Comparison of ENCODE assay signal across 39 mouse cellular contexts in the genomic region with DNA sequence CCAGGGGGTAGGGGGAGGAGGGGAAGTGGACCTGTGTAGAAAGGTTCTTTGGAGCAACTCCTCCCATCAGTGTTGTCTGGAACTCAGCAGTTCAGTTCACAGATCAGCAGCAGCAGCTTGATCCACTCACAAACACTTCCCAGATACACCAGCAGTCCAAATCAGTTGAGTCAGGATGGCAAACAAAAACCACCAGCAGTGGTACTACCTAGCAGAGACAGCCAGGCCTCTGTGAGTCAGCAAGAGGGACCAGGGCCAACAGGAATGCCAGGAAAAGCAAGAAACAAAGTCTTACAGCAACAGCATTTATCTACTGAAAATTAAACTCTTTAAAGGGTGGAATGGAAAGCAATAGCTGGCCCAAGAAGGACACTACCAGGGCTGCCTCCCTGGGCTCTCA. TPM values are rescaled to one million over a fixed set of nuclear protein-coding genes. Genes with fewer than 3 reads are reported as not detected.
A peak's percentile ranks its signal among the peaks of the same experiment; 100 is the strongest.
DNase-seq lines count a peak whose midpoint lies in the region; ATAC-seq and TF ChIP-seq lines count a peak whose summit lies in the region.
"Had no signal": no experiment of that assay in that cellular context is flagged by ENCODE, and none has a peak within 500 bp of the region (broad histone marks: within the 10 kb centered on the region; RNA-seq: fewer than 3 reads in every experiment).

No protein-coding gene starts in this region.

- no peaks in the 10 kb centered on the region for H3K36me3 ChIP-seq in hindbrain, embryonic 13.5 days
- H3K36me3 ChIP-seq: embryonic facial prominence, embryonic 10.5 days; embryonic facial prominence, embryonic 15.5 days; heart, embryonic 12.5 days; hindbrain, embryonic 15.5 days; kidney, embryonic 15.5 days; limb, embryonic 10.5 days; limb, embryonic 15.5 days; liver, embryonic 13.5 days; midbrain, embryonic 13.5 days; neural tube, embryonic 13.5 days had no signal

- no peak overlapping the region for H3K27ac ChIP-seq in left cerebral cortex, adult 2 months
- no peak overlapping the region for H3K27ac ChIP-seq in hindbrain, embryonic 13.5 days
- H3K27ac ChIP-seq: embryonic facial prominence, embryonic 10.5 days; embryonic facial prominence, embryonic 15.5 days; forebrain, embryonic 13.5 days; gastrocnemius, adult 2 months; heart, adult 2 months; hindbrain, embryonic 15.5 days; kidney, embryonic 15.5 days; limb, embryonic 10.5 days; limb, embryonic 15.5 days; liver, embryonic 13.5 days; macrophage; midbrain, embryonic 13.5 days; neural tube, embryonic 13.5 days had no signal

- no peak overlapping the region for H3K4me3 ChIP-seq in left cerebral cortex, adult 2 months
- H3K4me3 ChIP-seq in hindbrain, embryonic 13.5 days = no peak overlapping the region
- H3K4me3 ChIP-seq: embryonic facial prominence, embryonic 10.5 days; embryonic facial prominence, embryonic 15.5 days; forebrain, embryonic 13.5 days; gastrocnemius, adult 2 months; heart, adult 2 months; heart, embryonic 12.5 days; hindbrain, embryonic 15.5 days; kidney, embryonic 15.5 days; limb, embryonic 10.5 days; limb, embryonic 15.5 days; liver, embryonic 13.5 days; midbrain, embryonic 13.5 days; neural tube, embryonic 13.5 days had no signal

- no peak; the same call in 1 of the 2 replicates for TF ChIP-seq CTCF in left cerebral cortex, adult 2 months (IDR thresholded peaks at IDR 0.05)

- no peaks in the 10 kb centered on the region for H3K4me1 ChIP-seq in hindbrain, embryonic 13.5 days (replicated peaks)
- H3K4me1 ChIP-seq: embryonic facial prominence, embryonic 10.5 days; embryonic facial prominence, embryonic 15.5 days; forebrain, embryonic 13.5 days; heart, embryonic 12.5 days; hindbrain, embryonic 15.5 days; kidney, embryonic 15.5 days; limb, embryonic 10.5 days; limb, embryonic 15.5 days; liver, embryonic 13.5 days; midbrain, embryonic 13.5 days; neural tube, embryonic 13.5 days had no signal

- H3K27me3 ChIP-seq in hindbrain, embryonic 13.5 days = no peaks in the 10 kb centered on the region
- H3K27me3 ChIP-seq: embryonic facial prominence, embryonic 15.5 days; forebrain, embryonic 13.5 days; hindbrain, embryonic 15.5 days; kidney, embryonic 15.5 days; limb, embryonic 15.5 days; liver, embryonic 13.5 days; midbrain, embryonic 13.5 days; neural tube, embryonic 13.5 days had no signal

- ATAC-seq in hindbrain, embryonic 13.5 days (ENCODE audit: low FRiP score) = no peak
- ATAC-seq: CD4-positive, CD25-positive, alpha-beta regulatory T cell, adult 4 months; forebrain, embryonic 13.5 days; inflammation-experienced regulatory T-cells, adult 6 months; lung, postnatal 0 days; midbrain, embryonic 13.5 days had no signal

- no peak overlapping the region for H3K4me2 ChIP-seq in hindbrain, embryonic 13.5 days
- H3K4me2 ChIP-seq: embryonic facial prominence, embryonic 15.5 days; forebrain, embryonic 13.5 days; heart, embryonic 12.5 days; hindbrain, embryonic 15.5 days; kidney, embryonic 15.5 days; limb, embryonic 15.5 days; liver, embryonic 13.5 days; midbrain, embryonic 13.5 days; neural tube, embryonic 13.5 days had no signal

- intact Hi-C loops in left cerebral cortex, adult 2 months (cut with DNase I) = no loop called here

- H3K9ac ChIP-seq in hindbrain, embryonic 13.5 days = no peak overlapping the region
- H3K9ac ChIP-seq: embryonic facial prominence, embryonic 15.5 days; forebrain, embryonic 13.5 days; heart, embryonic 12.5 days; hindbrain, embryonic 15.5 days; kidney, embryonic 15.5 days; limb, embryonic 15.5 days; liver, embryonic 13.5 days; midbrain, embryonic 13.5 days; neural tube, embryonic 13.5 days had no signal

- H3K9me3 ChIP-seq in hindbrain, embryonic 13.5 days = no peaks in the 10 kb centered on the region
- H3K9me3 ChIP-seq: embryonic facial prominence, embryonic 10.5 days; embryonic facial prominence, embryonic 15.5 days; forebrain, embryonic 13.5 days; heart, embryonic 12.5 days; hindbrain, embryonic 15.5 days; kidney, embryonic 15.5 days; limb, embryonic 10.5 days; limb, embryonic 15.5 days; liver, embryonic 13.5 days; midbrain, embryonic 13.5 days; neural tube, embryonic 13.5 days had no signal

- DNase-seq in adrenal gland, adult 2 months = peak; percentile 42
- DNase-seq in adrenal gland, adult 8-10 months = no peak
- peak; percentile 31 to 41 for DNase-seq in left cerebral cortex, adult 18-20 months (ENCODE audit: low spot score in 2 of 2)
- no peak for DNase-seq in left cerebral cortex, adult 2 months (ENCODE audit: extremely low spot score in 1 of 2, low spot score in 2 of 2)
- DNase-seq in 3134 (ENCODE audit: extremely low read depth, insufficient read length, low spot score) = peak; percentile 30
- DNase-seq in adrenal gland, postnatal 36 days = peak; percentile 16 to 52
- DNase-seq: cerebellum, adult 8-10 months; cerebellum, postnatal 25 days; gastrocnemius, adult 2 months; gastrocnemius, postnatal 36 days; heart, adult 2 months; kidney, adult 11 months; kidney, postnatal 25 days; liver, embryonic 13.5 days; lung, adult 18-20 months; thymus, postnatal 4 days had no signal

RNA-seq across cellular contexts. Expression of gene BC051142, which starts 29.0 kb away (rescaled TPM):
- total RNA-seq in adrenal gland, adult 2 months (2021) = 1 to 10 TPM; 2.1 to 2.5 TPM
- polyA plus RNA-seq in adrenal gland, adult 2 months (2012; rRNA removed) = 0.74 and 1.1 TPM in 2 replicates
- 1 to 10 TPM; 1.7 to 8.6 (median 5.6) TPM for total RNA-seq in adrenal gland, adult 8-10 months (2022)
- total RNA-seq in left cerebral cortex, adult 18-20 months (2021) = 1 to 10 TPM; 2.1 to 4.4 TPM
- total RNA-seq in left cerebral cortex, adult 2 months (2021) = 1 to 10 TPM; 2.5 to 4.4 TPM
- 1 to 10 TPM; 1.2 to 1.8 TPM for total RNA-seq in adrenal gland, postnatal 36 days (2021)
- polyA plus RNA-seq in hindbrain, embryonic 13.5 days (2015; fragmentation: Nextera tagmentation; extraction: Ambion mirVana) = 3.6 and 4.1 TPM in 2 replicates
- total RNA-seq: gastrocnemius, postnatal 36 days; heart, adult 2 months had no signal
- polyA plus RNA-seq: heart, embryonic 12.5 days had no signal

RNA-seq across cellular contexts. Expression of gene Btnl4, which starts 49.5 kb away (rescaled TPM):
- not detected for total RNA-seq in adrenal gland, adult 2 months (2021)
- polyA plus RNA-seq in adrenal gland, adult 2 months (2012; rRNA removed) = 0.06 TPM in 2 replicates
- not detected for total RNA-seq in adrenal gland, adult 8-10 months (2022)
- not detected for total RNA-seq in left cerebral cortex, adult 18-20 months (2021)
- not detected for total RNA-seq in left cerebral cortex, adult 2 months (2021)
- not detected for total RNA-seq in adrenal gland, postnatal 36 days (2021)
- polyA plus RNA-seq in hindbrain, embryonic 13.5 days (2015; fragmentation: Nextera tagmentation; extraction: Ambion mirVana) = not detected in 2 replicates
- total RNA-seq: gastrocnemius, adult 2 months; gastrocnemius, postnatal 36 days; heart, adult 2 months; hematopoietic stem cell, adult 5-6 weeks; layer of hippocampus, adult 18-20 months; layer of hippocampus, postnatal 10 days; left cerebral cortex, adult 8-10 months; megakaryocyte-erythroid progenitor cell, adult 5-6 weeks had no signal
- polyA plus RNA-seq: CD4-positive, CD25-positive, alpha-beta regulatory T cell, adult 4 months; embryonic facial prominence, embryonic 10.5 days; embryonic facial prominence, embryonic 15.5 days; forebrain, embryonic 13.5 days; frontal cortex, adult 2 months; heart, adult 2 months; heart, embryonic 12.5 days; heart, postnatal 0 days; hindbrain, embryonic 15.5 days; inflammation-experienced regulatory T-cells, adult 6 months; kidney, embryonic 15.5 days; limb, embryonic 10.5 days; limb, embryonic 15.5 days; liver, embryonic 13.5 days; macrophage; midbrain, embryonic 13.5 days; neural tube, embryonic 13.5 days; stomach, embryonic 14.5 days had no signal

RNA-seq across cellular contexts. Expression of gene Btnl1, which starts 50.7 kb away (rescaled TPM):
- not detected for total RNA-seq in adrenal gland, adult 2 months (2021)
- not detected in 2 replicates for polyA plus RNA-seq in adrenal gland, adult 2 months (2012; rRNA removed)
- not detected for total RNA-seq in adrenal gland, adult 8-10 months (2022)
- total RNA-seq in left cerebral cortex, adult 18-20 months (2021) = not detected
- total RNA-seq in left cerebral cortex, adult 2 months (2021) = not detected
- total RNA-seq in adrenal gland, postnatal 36 days (2021) = not detected
- polyA plus RNA-seq in hindbrain, embryonic 13.5 days (2015; fragmentation: Nextera tagmentation; extraction: Ambion mirVana) = not detected in 2 replicates
- total RNA-seq: gastrocnemius, adult 2 months; gastrocnemius, postnatal 36 days; heart, adult 2 months; hematopoietic stem cell, adult 5-6 weeks; layer of hippocampus, adult 18-20 months; layer of hippocampus, postnatal 10 days; left cerebral cortex, adult 8-10 months; megakaryocyte-erythroid progenitor cell, adult 5-6 weeks had no signal
- polyA plus RNA-seq: CD4-positive, CD25-positive, alpha-beta regulatory T cell, adult 4 months; embryonic facial prominence, embryonic 10.5 days; embryonic facial prominence, embryonic 15.5 days; forebrain, embryonic 13.5 days; frontal cortex, adult 2 months; heart, adult 2 months; heart, embryonic 12.5 days; heart, postnatal 0 days; hindbrain, embryonic 15.5 days; inflammation-experienced regulatory T-cells, adult 6 months; kidney, embryonic 15.5 days; limb, embryonic 10.5 days; limb, embryonic 15.5 days; liver, embryonic 13.5 days; lung, postnatal 0 days; macrophage; midbrain, embryonic 13.5 days; neural tube, embryonic 13.5 days; stomach, embryonic 14.5 days had no signal

Comparison
In these comparisons a context has a peak if more than half of its experiments do, and no peak if none do; other contexts are left out.
1. DNase-seq: peak in adrenal gland, adult 2 months (single experiment), left cerebral cortex, adult 18-20 months (2 of 2), 3134 (single experiment) and adrenal gland, postnatal 36 days (2 of 2); none in adrenal gland, adult 8-10 months (single experiment) and left cerebral cortex, adult 2 months (0 of 2).